Mouse (Mus musculus): ENCODE results near the gene Rnf126. TPM values are rescaled to one million over a fixed set of nuclear protein-coding genes. Genes with fewer than 3 reads are reported as not detected.

The Rnf126 gene
- polyA plus RNA-seq, 1 experiment from 2014 or later = 77.3 TPM

GRCm38 (mm10) chr10:79714996-79715395 is 51.8 kb downstream of the Rnf126 start:
- Histone ChIP-seq H3K9me3 (ENCODE audit: control insufficient read depth, low read depth, low read length) (no peaks in the 10 kb centered on the region), H3K4me3 (ENCODE audit: low read depth, low read length) (no peak overlapping the region), H3K4me1 (ENCODE audit: control insufficient read depth, insufficient read depth, low read length) (peaks cover 6% of the 10 kb centered on the region; the same call in 1 of the 2 replicates), H3K36me3 (ENCODE audit: control insufficient read depth, insufficient read depth, low read length) (peaks cover 20% of the 10 kb centered on the region), H3K27ac (ENCODE audit: low read length) (no peak overlapping the region), H3K4me2 (replicated peaks; ENCODE audit: low read depth, low read length) (no peak overlapping the region), H3K9ac (replicated peaks; ENCODE audit: low read depth, low read length) (no peak overlapping the region), H3K27me3 (ENCODE audit: control insufficient read depth, insufficient read depth, low read length) (peaks cover 35% of the 10 kb centered on the region)
- no peak for ATAC-seq (ENCODE audit: insufficient number of reproducible peaks, insufficient read depth, low FRiP score, low read depth)
- 69% methylated on average over 4 of the region's 4 CpGs for WGBS

- H3K9me3 ChIP-seq (ENCODE audit: control insufficient read depth, low read depth, low read length) = no peaks in the 10 kb centered on the region
- 37% methylated on average over 1 of the region's 1 CpGs for WGBS
- H3K4me3 ChIP-seq (ENCODE audit: low read depth, low read length) = no peak overlapping the region
- peaks cover 36% of the 10 kb centered on the region for H3K36me3 ChIP-seq (ENCODE audit: control insufficient read depth, insufficient read depth, low read length)
- no peak overlapping the region for H3K9ac ChIP-seq (replicated peaks; ENCODE audit: low read depth, low read length)
- no peak for ATAC-seq (ENCODE audit: insufficient number of reproducible peaks, insufficient read depth, low FRiP score, low read depth)
- H3K27ac ChIP-seq (ENCODE audit: low read length) = no peak overlapping the region
- H3K27me3 ChIP-seq (ENCODE audit: control insufficient read depth, insufficient read depth, low read length) = peaks cover 30% of the 10 kb centered on the region
- no peak overlapping the region for H3K4me2 ChIP-seq (replicated peaks; ENCODE audit: low read depth, low read length)
- peaks cover 6% of the 10 kb centered on the region; the same call in 1 of the 2 replicates for H3K4me1 ChIP-seq (ENCODE audit: control insufficient read depth, insufficient read depth, low read length)
Measured at GRCm38 (mm10) chr10:79713163-79713562, 53.6 kb downstream of the Rnf126 start.

DNA sequence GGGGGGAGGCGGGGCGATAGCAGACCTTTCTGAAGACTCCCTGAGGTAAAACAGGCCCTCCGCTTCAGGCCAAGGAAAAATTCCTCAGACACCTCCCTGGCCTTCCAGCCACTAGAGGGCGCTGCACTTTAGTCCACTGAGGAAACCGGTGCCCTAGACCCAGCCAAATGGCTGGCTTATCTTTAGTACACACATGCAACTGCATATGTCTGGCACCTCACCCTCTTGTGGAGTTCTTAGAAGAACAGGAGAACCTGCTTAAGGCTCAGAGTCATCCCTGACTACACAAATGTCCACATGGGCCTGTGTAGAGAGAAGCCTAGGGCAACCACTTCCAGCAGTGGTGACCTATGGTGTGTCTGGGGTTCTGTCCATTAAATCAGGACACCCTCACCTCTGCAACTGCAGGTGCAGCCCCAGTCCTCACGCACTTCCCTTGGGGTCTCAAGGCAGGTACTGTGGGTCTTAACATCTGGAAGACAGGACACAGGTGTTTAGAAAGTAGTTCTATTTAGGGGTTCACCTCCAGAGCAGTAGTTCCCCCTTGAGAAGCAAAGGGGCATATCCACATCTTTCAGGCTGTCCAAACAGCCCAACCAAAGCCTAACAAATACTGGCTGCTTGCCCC is 54.1 kb downstream of the Rnf126 start:
- ATAC-seq (ENCODE audit: insufficient number of reproducible peaks, insufficient read depth, low FRiP score, low read depth) = peak; percentile 62

DNA sequence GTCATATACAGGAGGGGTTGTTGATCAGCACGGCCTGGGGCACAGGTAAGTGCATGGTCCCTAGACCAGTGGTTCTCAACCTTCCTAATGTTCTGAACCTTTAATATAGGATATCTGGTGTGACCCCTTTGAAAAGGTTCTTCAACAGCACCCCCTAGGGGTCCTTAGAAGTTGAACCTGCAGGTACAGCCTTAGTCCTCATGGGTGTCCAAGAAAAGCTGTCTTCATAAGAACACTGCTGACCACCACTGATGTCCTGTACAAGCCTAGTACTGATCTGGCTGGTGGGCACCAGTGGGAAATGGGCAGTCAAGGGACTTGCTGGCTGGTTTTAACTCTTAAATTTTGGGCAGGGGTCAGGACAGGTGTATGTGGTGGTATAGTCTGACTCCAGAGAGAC is 54.7 kb downstream of the Rnf126 start:
- 81% methylated on average over 1 of the region's 1 CpGs for WGBS
- Histone ChIP-seq H3K4me1 (ENCODE audit: control insufficient read depth, insufficient read depth, low read length) (peaks cover 2% of the 10 kb centered on the region; the same call in 1 of the 2 replicates), H3K27me3 (ENCODE audit: control insufficient read depth, insufficient read depth, low read length) (peaks cover 18% of the 10 kb centered on the region), H3K9ac (replicated peaks; ENCODE audit: low read depth, low read length) (no peak overlapping the region), H3K36me3 (ENCODE audit: control insufficient read depth, insufficient read depth, low read length) (peaks cover 36% of the 10 kb centered on the region), H3K9me3 (ENCODE audit: control insufficient read depth, low read depth, low read length) (no peaks in the 10 kb centered on the region), H3K4me3 (ENCODE audit: low read depth, low read length) (no peak overlapping the region), H3K4me2 (replicated peaks; ENCODE audit: low read depth, low read length) (no peak overlapping the region), H3K27ac (ENCODE audit: low read length) (no peak overlapping the region)
- peak; percentile 17; the same call in 1 of the 2 replicates for ATAC-seq (ENCODE audit: insufficient number of reproducible peaks, insufficient read depth, low FRiP score, low read depth)

More for the DNA sequence above, 54.1 kb downstream of the Rnf126 start:
- WGBS = 14% methylated on average over 5 of the region's 6 CpGs
- no peak overlapping the region for H3K27ac ChIP-seq (ENCODE audit: low read length)
- H3K9me3 ChIP-seq (ENCODE audit: control insufficient read depth, low read depth, low read length) = no peaks in the 10 kb centered on the region
- H3K4me1 ChIP-seq (ENCODE audit: control insufficient read depth, insufficient read depth, low read length) = peaks cover 6% of the 10 kb centered on the region; the same call in 1 of the 2 replicates
- H3K27me3 ChIP-seq (ENCODE audit: control insufficient read depth, insufficient read depth, low read length) = peaks cover 24% of the 10 kb centered on the region
- H3K4me2 ChIP-seq (replicated peaks; ENCODE audit: low read depth, low read length) = no peak overlapping the region
- no peak overlapping the region for H3K4me3 ChIP-seq (ENCODE audit: low read depth, low read length)
- H3K9ac ChIP-seq (replicated peaks; ENCODE audit: low read depth, low read length) = no peak overlapping the region
- H3K36me3 ChIP-seq (ENCODE audit: control insufficient read depth, insufficient read depth, low read length) = peaks cover 36% of the 10 kb centered on the region

DNA sequence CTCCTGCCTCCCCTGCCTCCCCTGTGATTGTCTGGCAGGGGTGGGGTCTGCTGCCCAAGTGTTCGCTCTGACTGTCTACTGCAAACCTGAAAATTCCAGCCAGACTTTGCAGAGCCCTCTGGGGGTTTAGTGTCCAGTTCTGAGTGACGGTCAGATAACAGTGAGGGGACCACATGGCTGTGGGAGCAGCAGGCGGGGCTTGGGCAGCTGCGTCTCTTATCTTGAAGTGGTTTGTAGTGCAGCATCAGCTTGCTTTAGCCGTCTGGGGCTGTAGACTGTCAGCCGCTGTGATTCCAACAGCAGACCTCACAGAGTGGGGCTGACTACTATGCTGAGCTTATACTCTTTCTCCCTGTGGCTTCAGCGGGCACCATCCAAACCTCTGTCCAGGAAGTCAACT is 57.4 kb downstream of the Rnf126 start:
- Histone ChIP-seq H3K9ac (replicated peaks; ENCODE audit: low read depth, low read length) (no peak overlapping the region), H3K36me3 (ENCODE audit: control insufficient read depth, insufficient read depth, low read length) (peaks cover 38% of the 10 kb centered on the region), H3K4me2 (replicated peaks; ENCODE audit: low read depth, low read length) (no peak overlapping the region), H3K4me3 (ENCODE audit: low read depth, low read length) (no peak overlapping the region), H3K9me3 (ENCODE audit: control insufficient read depth, low read depth, low read length) (no peaks in the 10 kb centered on the region), H3K27ac (ENCODE audit: low read length) (no peak overlapping the region), H3K4me1 (ENCODE audit: control insufficient read depth, insufficient read depth, low read length) (peaks cover 17% of the 10 kb centered on the region), H3K27me3 (ENCODE audit: control insufficient read depth, insufficient read depth, low read length) (no peaks in the 10 kb centered on the region)
- WGBS = 58% methylated on average over 7 of the region's 7 CpGs
- ATAC-seq (ENCODE audit: insufficient number of reproducible peaks, insufficient read depth, low FRiP score, low read depth) = no peak

- Histone ChIP-seq H3K27me3 (ENCODE audit: control insufficient read depth, insufficient read depth, low read length) (no peaks in the 10 kb centered on the region), H3K4me3 (ENCODE audit: low read depth, low read length) (no peak overlapping the region), H3K9me3 (ENCODE audit: control insufficient read depth, low read depth, low read length) (no peaks in the 10 kb centered on the region), H3K4me1 (ENCODE audit: control insufficient read depth, insufficient read depth, low read length) (peaks cover 17% of the 10 kb centered on the region), H3K27ac (ENCODE audit: low read length) (no peak overlapping the region), H3K9ac (replicated peaks; ENCODE audit: low read depth, low read length) (no peak overlapping the region), H3K4me2 (replicated peaks; ENCODE audit: low read depth, low read length) (no peak overlapping the region), H3K36me3 (ENCODE audit: control insufficient read depth, insufficient read depth, low read length) (peaks cover 38% of the 10 kb centered on the region)
- 87% methylated on average over 21 of the region's 21 CpGs for WGBS
- ATAC-seq (ENCODE audit: insufficient number of reproducible peaks, insufficient read depth, low FRiP score, low read depth) = no peak
Measured at GRCm38 (mm10) chr10:79708668-79709067, 58.1 kb downstream of the Rnf126 start.

Other genes starting within 250 kb of the Rnf126 start
- 58.5 and 61.4 TPM in 2 replicates for gene Plpp2, start 233.2 kb downstream of the Rnf126 start, polyA plus RNA-seq (2014; fragmentation: Nextera tagmentation; extraction: Ambion mirVana)
- gene Mier2, start 211.8 kb downstream of the Rnf126 start, polyA plus RNA-seq (2014; fragmentation: Nextera tagmentation; extraction: Ambion mirVana) = 49.0 and 55.2 TPM in 2 replicates
- not detected in 2 replicates for gene Theg, start 179.6 kb downstream of the Rnf126 start, polyA plus RNA-seq (2014; fragmentation: Nextera tagmentation; extraction: Ambion mirVana)
- gene C2cd4c, start 152.9 kb downstream of the Rnf126 start, polyA plus RNA-seq (2014; fragmentation: Nextera tagmentation; extraction: Ambion mirVana) = 0.04 and 0.13 TPM in 2 replicates
- gene Shc2, start 129.0 kb downstream of the Rnf126 start, polyA plus RNA-seq (2014; fragmentation: Nextera tagmentation; extraction: Ambion mirVana) = 7.1 and 7.7 TPM in 2 replicates
- 0.20 TPM in 1 of 2 replicates, not detected in the other for gene Odf3l2, start 121.2 kb downstream of the Rnf126 start, polyA plus RNA-seq (2014; fragmentation: Nextera tagmentation; extraction: Ambion mirVana)
- 29.7 and 30.0 TPM in 2 replicates for gene Madcam1, start 102.4 kb downstream of the Rnf126 start, polyA plus RNA-seq (2014; fragmentation: Nextera tagmentation; extraction: Ambion mirVana)
- gene Tpgs1, start 97.6 kb downstream of the Rnf126 start, polyA plus RNA-seq (2014; fragmentation: Nextera tagmentation; extraction: Ambion mirVana) = 64.5 and 64.8 TPM in 2 replicates
- gene Cdc34, start 84.8 kb downstream of the Rnf126 start, polyA plus RNA-seq (2014; fragmentation: Nextera tagmentation; extraction: Ambion mirVana) = 88.7 and 93.6 TPM in 2 replicates
- 1.0 and 1.6 TPM in 2 replicates for gene Gzmm, start 77.9 kb downstream of the Rnf126 start, polyA plus RNA-seq (2014; fragmentation: Nextera tagmentation; extraction: Ambion mirVana)
- 871 and 937 TPM in 2 replicates for gene Bsg, start 62.5 kb downstream of the Rnf126 start, polyA plus RNA-seq (2014; fragmentation: Nextera tagmentation; extraction: Ambion mirVana)
- 0.10 and 0.25 TPM in 2 replicates for gene Hcn2, start 50.3 kb downstream of the Rnf126 start, polyA plus RNA-seq (2014; fragmentation: Nextera tagmentation; extraction: Ambion mirVana)
- gene Polrmt, start 20.4 kb downstream of the Rnf126 start, polyA plus RNA-seq (2014; fragmentation: Nextera tagmentation; extraction: Ambion mirVana) = 26.3 and 31.8 TPM in 2 replicates
- gene Fgf22, start 11.9 kb downstream of the Rnf126 start, polyA plus RNA-seq (2014; fragmentation: Nextera tagmentation; extraction: Ambion mirVana) = 0.29 and 0.39 TPM in 2 replicates
- 8.7 and 9.0 TPM in 2 replicates for gene Fstl3, start 10.3 kb upstream of the Rnf126 start, polyA plus RNA-seq (2014; fragmentation: Nextera tagmentation; extraction: Ambion mirVana)
- not detected in 2 replicates for gene Prss57, start 24.0 kb upstream of the Rnf126 start, polyA plus RNA-seq (2014; fragmentation: Nextera tagmentation; extraction: Ambion mirVana)
- gene Palm, start 26.6 kb upstream of the Rnf126 start, polyA plus RNA-seq (2014; fragmentation: Nextera tagmentation; extraction: Ambion mirVana) = 67.0 and 78.0 TPM in 2 replicates
- gene Misp, start 54.0 kb upstream of the Rnf126 start, polyA plus RNA-seq (2014; fragmentation: Nextera tagmentation; extraction: Ambion mirVana) = 27.6 and 33.1 TPM in 2 replicates
- 237 and 275 TPM in 2 replicates for gene Ptbp1, start 87.5 kb upstream of the Rnf126 start, polyA plus RNA-seq (2014; fragmentation: Nextera tagmentation; extraction: Ambion mirVana)
- gene Prtn3, start 107.5 kb upstream of the Rnf126 start, polyA plus RNA-seq (2014; fragmentation: Nextera tagmentation; extraction: Ambion mirVana) = 2.9 and 5.6 TPM in 2 replicates
- 41.3 and 51.7 TPM in 2 replicates for gene Plppr3, start 107.7 kb upstream of the Rnf126 start, polyA plus RNA-seq (2014; fragmentation: Nextera tagmentation; extraction: Ambion mirVana)
- 0.88 and 3.3 TPM in 2 replicates for gene Elane, start 119.3 kb upstream of the Rnf126 start, polyA plus RNA-seq (2014; fragmentation: Nextera tagmentation; extraction: Ambion mirVana)
- gene Cfd, start 123.9 kb upstream of the Rnf126 start, polyA plus RNA-seq (2014; fragmentation: Nextera tagmentation; extraction: Ambion mirVana) = not detected in 2 replicates
- gene Med16, start 142.0 kb upstream of the Rnf126 start, polyA plus RNA-seq (2014; fragmentation: Nextera tagmentation; extraction: Ambion mirVana) = 43.4 and 46.4 TPM in 2 replicates
- 5.3 TPM in 1 of 2 replicates, not detected in the other for gene Gm26602, start 143.9 kb upstream of the Rnf126 start, polyA plus RNA-seq (2014; fragmentation: Nextera tagmentation; extraction: Ambion mirVana)
- 0.81 and 1.0 TPM in 2 replicates for gene Kiss1r, start 150.0 kb upstream of the Rnf126 start, polyA plus RNA-seq (2014; fragmentation: Nextera tagmentation; extraction: Ambion mirVana)
- 143 and 151 TPM in 2 replicates for gene R3hdm4, start 154.3 kb upstream of the Rnf126 start, polyA plus RNA-seq (2014; fragmentation: Nextera tagmentation; extraction: Ambion mirVana)
- 12.7 and 14.0 TPM in 2 replicates for gene Arid3a, start 160.1 kb upstream of the Rnf126 start, polyA plus RNA-seq (2014; fragmentation: Nextera tagmentation; extraction: Ambion mirVana)
- 97.2 and 107 TPM in 2 replicates for gene Wdr18, start 193.2 kb upstream of the Rnf126 start, polyA plus RNA-seq (2014; fragmentation: Nextera tagmentation; extraction: Ambion mirVana)
- gene Grin3b, start 203.8 kb upstream of the Rnf126 start, polyA plus RNA-seq (2014; fragmentation: Nextera tagmentation; extraction: Ambion mirVana) = 0.32 and 0.36 TPM in 2 replicates
- 15.6 and 16.7 TPM in 2 replicates for gene Tmem259, start 217.4 kb upstream of the Rnf126 start, polyA plus RNA-seq (2014; fragmentation: Nextera tagmentation; extraction: Ambion mirVana)
- 397 and 424 TPM in 2 replicates for gene Cnn2, start 221.6 kb upstream of the Rnf126 start, polyA plus RNA-seq (2014; fragmentation: Nextera tagmentation; extraction: Ambion mirVana)
- gene Abca7, start 229.5 kb upstream of the Rnf126 start, polyA plus RNA-seq (2014; fragmentation: Nextera tagmentation; extraction: Ambion mirVana) = 3.2 and 3.6 TPM in 2 replicates
- 5.1 and 5.7 TPM in 2 replicates for gene Arhgap45, start 249.7 kb upstream of the Rnf126 start, polyA plus RNA-seq (2014; fragmentation: Nextera tagmentation; extraction: Ambion mirVana)

Measured in stomach, embryonic 14.5 days (tissue).